11 mouse cellular contexts compared by ENCODE assay signal in the genomic region with DNA sequence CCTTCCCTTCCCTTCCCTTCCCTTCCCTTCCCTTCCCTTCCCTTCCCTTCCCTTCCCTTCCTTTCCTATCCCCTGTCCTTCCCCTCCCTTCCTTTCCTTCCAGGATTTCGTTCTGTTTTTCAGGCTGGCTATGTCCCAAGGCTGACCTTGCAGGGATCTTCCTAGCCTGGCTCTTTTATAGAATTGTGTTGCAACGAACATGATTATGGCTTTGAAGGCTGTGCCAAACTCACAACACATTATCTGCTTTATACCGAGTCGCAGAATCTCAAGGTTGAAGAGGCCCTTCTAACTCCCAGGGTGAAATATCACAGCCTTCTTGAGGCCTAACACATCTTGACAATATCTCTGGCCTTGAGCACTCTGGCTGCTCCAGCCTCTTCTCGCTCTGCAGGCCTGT. TPM values are rescaled to one million over a fixed set of nuclear protein-coding genes. Genes with fewer than 3 reads are reported as not detected.
DNase-seq lines count a peak whose midpoint lies in the region; ATAC-seq lines count a peak whose summit lies in the region.
"Had no signal": no experiment of that assay in that cellular context is flagged by ENCODE, and none has a peak within 500 bp of the region (broad histone marks: within the 10 kb centered on the region; RNA-seq: fewer than 3 reads in every experiment).

No protein-coding gene starts in this region.

- peaks cover 32% of the 10 kb centered on the region for H3K4me1 ChIP-seq in liver, embryonic 12.5 days
- peaks cover 5% of the 10 kb centered on the region for H3K4me1 ChIP-seq in liver, embryonic 11.5 days (replicated peaks; ENCODE audit: control insufficient read depth, insufficient read depth, low read length)

- ATAC-seq in liver, embryonic 12.5 days: no peak
- no peak for ATAC-seq in liver, embryonic 11.5 days (replicated peaks; ENCODE audit: low FRiP score)
- ATAC-seq in erythroblast, adult 5-6 weeks (replicated peaks; ENCODE audit: low FRiP score, poor library complexity, severe bottlenecking): 0 out of 2 replicates have a peak, but pooled peaks have one; percentile 25

- peak overlapping the region; percentile 90 for H3K4me2 ChIP-seq in liver, embryonic 12.5 days
- H3K4me2 ChIP-seq in liver, embryonic 11.5 days: no peak overlapping the region

- DNase-seq in liver, embryonic 11.5 days (ENCODE audit: low spot score): no peak
- peak; percentile 75 for DNase-seq in adrenal gland, adult 8-10 months
- peak; percentile 16 for DNase-seq in lung, postnatal 36 days
- no peak for DNase-seq in T-cell, adult 2 months (ENCODE audit: low spot score)
- no peak for DNase-seq in left cerebral cortex, postnatal 4 days
- DNase-seq: thymus, postnatal 36 days had no signal

- 0 out of 2 replicates have a peak overlapping the region, but pooled peaks have one; percentile 82 for H3K4me3 ChIP-seq in liver, embryonic 12.5 days
- no peak overlapping the region for H3K4me3 ChIP-seq in liver, embryonic 11.5 days (ENCODE audit: low read depth, low read length)

- WGBS in liver, embryonic 12.5 days (ENCODE audit: insufficient replicate concordance): 34% methylated on average over 5 of the region's 5 CpGs
- 50% methylated on average over 5 of the region's 5 CpGs for WGBS in liver, embryonic 11.5 days

- peaks cover 5% of the 10 kb centered on the region; the same call in 1 of the 2 replicates for H3K27me3 ChIP-seq in liver, embryonic 12.5 days (replicated peaks)
- H3K27me3 ChIP-seq in liver, embryonic 11.5 days (replicated peaks; ENCODE audit: control insufficient read depth, insufficient read depth, low read length): no peaks in the 10 kb centered on the region
- H3K27me3 ChIP-seq: midbrain, embryonic 12.5 days; neural tube, embryonic 15.5 days had no signal

- H3K9ac ChIP-seq in liver, embryonic 12.5 days: peak overlapping the region; percentile 90
- no peak overlapping the region for H3K9ac ChIP-seq in liver, embryonic 11.5 days (ENCODE audit: low read depth, low read length)

- intact Hi-C loops in left cerebral cortex, postnatal 4 days (cut with DNase I): no loop called here

- H3K36me3 ChIP-seq in liver, embryonic 12.5 days: no peaks in the 10 kb centered on the region
- H3K36me3 ChIP-seq in liver, embryonic 11.5 days (ENCODE audit: control insufficient read depth, insufficient read depth, low read length): no peaks in the 10 kb centered on the region
- H3K36me3 ChIP-seq: midbrain, embryonic 12.5 days; neural tube, embryonic 15.5 days had no signal

- peak overlapping the region; percentile 90 for H3K27ac ChIP-seq in liver, embryonic 12.5 days
- H3K27ac ChIP-seq in liver, embryonic 11.5 days (ENCODE audit: low read depth, low read length): no peak overlapping the region
- H3K27ac ChIP-seq: forebrain, embryonic 13.5 days had no signal

- no peaks in the 10 kb centered on the region for H3K9me3 ChIP-seq in liver, embryonic 12.5 days (replicated peaks)
- no peaks in the 10 kb centered on the region for H3K9me3 ChIP-seq in liver, embryonic 11.5 days (ENCODE audit: control insufficient read depth, low read length)
- H3K9me3 ChIP-seq: forebrain, embryonic 13.5 days; midbrain, embryonic 12.5 days; neural tube, embryonic 15.5 days had no signal

RNA-seq across cellular contexts. Expression of gene Nenf, which starts 0.7 kb away (rescaled TPM):
- polyA plus RNA-seq in liver, embryonic 12.5 days (2016; fragmentation: Nextera tagmentation; extraction: Ambion mirVana): 37.1 and 39.7 TPM in 2 replicates
- polyA plus RNA-seq in liver, embryonic 11.5 days (2014; fragmentation: Nextera tagmentation; extraction: Ambion mirVana): 53.6 and 56.4 TPM in 2 replicates
- total RNA-seq in adrenal gland, adult 8-10 months (2022): 100 to 1,000 TPM in 2 of 4 experiments, 10 to 100 TPM in 2; 82.9 to 112 (median 103) TPM
- total RNA-seq in erythroblast, adult 5-6 weeks (2015; ENCODE audit: low replicate concordance): 2.3 and 21.5 TPM in 2 replicates
- total RNA-seq in erythroblast, adult 5-6 weeks (2017; ENCODE audit: low replicate concordance): 0.60 and 9.2 TPM in 2 replicates
- 10 to 100 TPM; 83.5 to 89.9 TPM for total RNA-seq in left cerebral cortex, postnatal 4 days (2021)

RNA-seq across cellular contexts. Expression of gene Tmem206, which starts 7.0 kb away (rescaled TPM):
- polyA plus RNA-seq in liver, embryonic 12.5 days (2016; fragmentation: Nextera tagmentation; extraction: Ambion mirVana): 9.8 and 10.5 TPM in 2 replicates
- polyA plus RNA-seq in liver, embryonic 11.5 days (2014; fragmentation: Nextera tagmentation; extraction: Ambion mirVana): 15.4 and 18.8 TPM in 2 replicates
- total RNA-seq in adrenal gland, adult 8-10 months (2022): 1 to 10 TPM; 6.0 to 9.2 (median 8.4) TPM
- 3.3 TPM in 2 replicates for total RNA-seq in erythroblast, adult 5-6 weeks (2015; ENCODE audit: low replicate concordance)
- 4.2 and 5.7 TPM in 2 replicates for total RNA-seq in erythroblast, adult 5-6 weeks (2017; ENCODE audit: low replicate concordance)
- total RNA-seq in left cerebral cortex, postnatal 4 days (2021): 10 to 100 TPM; 18.1 to 19.5 TPM

Comparison
In these comparisons a context has a peak if more than half of its experiments do, and no peak if none do; other contexts are left out.
1. DNase-seq: peak in adrenal gland, adult 8-10 months (single experiment) and lung, postnatal 36 days (single experiment); none in liver, embryonic 11.5 days (single experiment), T-cell, adult 2 months (single experiment) and left cerebral cortex, postnatal 4 days (single experiment).